17 mouse cellular contexts compared by ENCODE assay signal in the genomic region with DNA sequence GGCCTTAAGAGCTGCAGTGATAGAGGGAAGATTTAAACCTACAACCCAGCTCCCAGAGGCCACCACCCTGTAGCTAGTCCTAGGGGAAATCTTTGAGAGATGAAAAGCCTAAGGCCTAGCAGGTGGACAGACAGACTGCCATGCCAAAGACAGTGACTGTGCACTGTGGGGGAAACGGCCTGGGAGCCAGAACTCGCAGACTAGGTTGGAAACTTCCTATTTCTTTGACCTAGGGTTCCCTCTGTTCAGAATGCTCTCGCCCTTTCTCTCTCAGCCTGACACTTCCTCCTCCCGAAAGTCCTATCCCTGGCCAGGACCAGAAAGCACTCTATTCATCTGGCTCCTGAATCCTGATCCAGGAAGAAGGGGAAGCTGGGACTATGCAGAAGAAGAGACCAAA. TPM values are rescaled to one million over a fixed set of nuclear protein-coding genes. Genes with fewer than 3 reads are reported as not detected.
"Had no signal": no experiment of that assay in that cellular context is flagged by ENCODE, and none has a peak within 500 bp of the region (broad histone marks: within the 10 kb centered on the region; RNA-seq: fewer than 3 reads in every experiment).

No protein-coding gene starts in this region.

- H3K36me3 ChIP-seq: limb, embryonic 12.5 days; liver, embryonic 15.5 days; midbrain, embryonic 10.5 days; midbrain, embryonic 15.5 days; neural tube, embryonic 12.5 days had no signal

- H3K27me3 ChIP-seq: limb, embryonic 12.5 days; liver, embryonic 15.5 days; midbrain, embryonic 15.5 days; neural tube, embryonic 12.5 days had no signal

- H3K4me3 ChIP-seq: limb, embryonic 12.5 days; liver, embryonic 15.5 days; midbrain, embryonic 10.5 days; midbrain, embryonic 15.5 days; myocyte; neural tube, embryonic 12.5 days had no signal

- H3K9ac ChIP-seq: limb, embryonic 12.5 days; liver, embryonic 15.5 days; midbrain, embryonic 15.5 days; neural tube, embryonic 12.5 days had no signal

- H3K4me2 ChIP-seq: limb, embryonic 12.5 days; liver, embryonic 11.5 days; liver, embryonic 15.5 days; midbrain, embryonic 15.5 days; neural tube, embryonic 12.5 days had no signal

- DNase-seq: kidney, adult 8-10 months; kidney, postnatal 25 days; layer of hippocampus, postnatal 36 days; lung, adult 2 months; lung, postnatal 4 days; right cerebral cortex, postnatal 4 days; spleen, adult 18-20 months; thymus, postnatal 4 days had no signal

- H3K9me3 ChIP-seq: midbrain, embryonic 15.5 days had no signal

- ATAC-seq: lung, postnatal 0 days; midbrain, embryonic 15.5 days had no signal

- H3K4me1 ChIP-seq: limb, embryonic 12.5 days; liver, embryonic 15.5 days; midbrain, embryonic 10.5 days; midbrain, embryonic 15.5 days; neural tube, embryonic 12.5 days had no signal

- H3K27ac ChIP-seq: limb, embryonic 12.5 days; liver, embryonic 15.5 days; midbrain, embryonic 10.5 days; midbrain, embryonic 15.5 days; neural tube, embryonic 12.5 days had no signal

RNA-seq across cellular contexts. Expression of a gene that starts 49.0 kb away (rescaled TPM):
- total RNA-seq: neutrophil, adult 5-6 weeks had no signal
